Mouse (Mus musculus) inflammation-experienced regulatory T-cells (primary cell): ENCODE measurements around the gene Lrrc74a. TPM values are rescaled to one million over a fixed set of nuclear protein-coding genes. Genes with fewer than 3 reads are reported as not detected.

Source experiments
- polyA plus RNA-seq, 2 experiments: library from polyadenylated mRNA; unstranded; fragments of 100-300 nt; shearing (Covaris generic); gene quantifications; one replicate each; pipeline ENCODE4 v1.2.1; 2017

The Lrrc74a gene
- under 1 TPM in 1 of 2 experiments, not detected in 1; 0.15 TPM for polyA plus RNA-seq

DNA sequence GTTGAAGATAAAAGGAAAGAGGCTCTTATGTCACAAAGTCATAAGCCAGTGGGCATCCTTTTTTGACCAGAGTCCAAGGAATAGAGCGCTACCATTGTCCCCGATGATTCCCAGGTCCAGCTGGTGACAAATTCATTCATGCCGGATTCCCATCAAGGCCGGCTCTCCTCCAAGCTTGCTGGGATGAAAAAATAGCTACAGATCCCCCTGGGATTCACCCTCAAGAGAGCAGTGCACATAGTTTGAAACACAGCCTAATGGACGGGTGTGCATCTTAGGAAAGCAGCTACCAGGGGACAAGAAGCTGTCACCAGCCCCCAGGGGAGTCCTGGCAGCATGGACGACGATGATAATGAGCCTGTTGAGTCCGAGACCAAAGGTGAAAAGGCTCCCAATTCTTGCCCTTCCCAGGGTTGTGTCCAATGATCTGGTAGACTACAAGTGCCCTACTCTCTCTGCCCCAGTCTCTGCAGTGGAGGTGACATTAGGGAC, at the start of gene Lrrc74a:
TSS of gene Lrrc74a (plus strand) at position 51 of the 492 bp plus-strand sequence.

DNA sequence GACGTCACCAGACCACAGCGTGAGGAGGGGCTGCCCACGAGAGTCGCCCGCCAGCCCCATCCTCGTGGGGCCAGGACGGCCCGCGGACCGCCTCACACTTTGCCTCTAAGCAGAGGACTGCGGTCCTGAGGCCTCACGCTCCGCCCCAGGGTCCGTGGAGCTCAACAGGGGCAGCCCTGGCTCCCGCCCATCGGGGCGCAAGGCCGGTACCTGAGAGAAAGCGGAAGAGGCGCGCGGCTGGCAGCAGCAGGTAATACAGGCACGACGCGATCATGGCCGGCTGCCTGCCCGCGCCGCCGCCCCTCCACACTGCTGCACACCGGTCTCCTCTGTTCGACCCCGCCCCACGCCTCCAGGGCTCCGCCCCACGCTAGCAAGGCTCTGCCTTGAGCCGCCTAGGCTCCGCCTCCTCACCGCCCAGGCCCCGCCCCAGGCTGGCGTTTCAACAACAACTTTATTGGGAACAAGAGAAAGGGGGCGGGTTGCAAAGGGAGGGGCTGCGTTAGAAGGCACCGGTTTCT, 8.0 kb upstream of the Lrrc74a start, which contains the start of gene Angel1:
TSS of gene Angel1 (minus strand) at position 341 of the 521 bp plus-strand sequence.

Other genes with a start within 250 kb of the Lrrc74a start
- gene Vash1, start 55.7 kb upstream of the Lrrc74a start, polyA plus RNA-seq, result under 1 TPM; 0.25 to 0.43 TPM
- 10 to 100 TPM; 12.4 to 21.5 TPM for gene Angel1, start 7.9 kb upstream of the Lrrc74a start, polyA plus RNA-seq
- 100 to 1,000 TPM in 1 of 2 experiments, 10 to 100 TPM in 1; 83.7 to 103 TPM for gene Irf2bpl, start 150.4 kb downstream of the Lrrc74a start, polyA plus RNA-seq
- 10 to 100 TPM; 24.7 to 32.1 TPM for gene Cipc, start 212.7 kb downstream of the Lrrc74a start, polyA plus RNA-seq